Mouse (Mus musculus): ENCODE results near the gene Klf16.

The Klf16 gene

DNA sequence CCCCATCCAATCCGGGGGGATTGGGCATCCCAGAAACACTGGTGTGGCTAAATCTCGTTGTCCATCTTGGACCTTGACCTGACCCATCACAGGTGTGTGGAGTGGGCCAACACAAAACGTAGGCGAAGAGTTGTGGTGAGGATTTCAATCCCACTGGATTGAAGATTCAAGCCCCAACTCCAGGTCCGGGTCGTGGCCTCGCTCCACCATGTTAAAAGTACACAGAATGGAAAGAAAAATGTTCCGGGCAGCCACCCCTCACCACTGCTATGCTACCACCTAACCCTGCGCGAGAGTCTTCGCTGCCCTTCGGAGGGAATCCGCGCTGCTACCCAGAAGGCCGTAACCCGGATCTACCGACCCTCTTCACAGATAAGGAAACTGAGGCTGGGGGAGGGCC lies 1.2 kb downstream of the Klf16 start:
- no peak for DNase-seq (ENCODE audit: extremely low spot score, low spot score)

DNA sequence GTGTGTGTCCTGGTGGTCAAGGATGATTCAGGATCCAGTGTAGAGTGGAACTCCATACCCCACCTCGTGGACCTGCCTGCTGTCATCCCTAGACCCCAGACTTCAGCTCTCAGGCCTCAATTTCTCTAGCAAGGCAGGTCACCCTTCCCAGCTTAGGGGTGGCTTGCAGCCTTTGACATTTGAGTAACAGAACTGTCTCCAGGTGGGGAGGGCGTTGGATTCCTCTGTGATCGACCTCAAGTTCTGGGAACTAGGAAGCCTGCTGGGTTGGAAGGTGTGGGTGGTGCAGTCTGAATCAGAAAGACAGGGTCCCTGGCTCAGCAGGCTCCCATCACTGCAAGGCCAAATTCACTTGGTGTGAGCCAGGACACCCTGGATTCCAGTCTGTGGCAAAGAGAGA lies 2.2 kb downstream of the Klf16 start:
- no peak for DNase-seq (ENCODE audit: extremely low spot score, low spot score)

DNA sequence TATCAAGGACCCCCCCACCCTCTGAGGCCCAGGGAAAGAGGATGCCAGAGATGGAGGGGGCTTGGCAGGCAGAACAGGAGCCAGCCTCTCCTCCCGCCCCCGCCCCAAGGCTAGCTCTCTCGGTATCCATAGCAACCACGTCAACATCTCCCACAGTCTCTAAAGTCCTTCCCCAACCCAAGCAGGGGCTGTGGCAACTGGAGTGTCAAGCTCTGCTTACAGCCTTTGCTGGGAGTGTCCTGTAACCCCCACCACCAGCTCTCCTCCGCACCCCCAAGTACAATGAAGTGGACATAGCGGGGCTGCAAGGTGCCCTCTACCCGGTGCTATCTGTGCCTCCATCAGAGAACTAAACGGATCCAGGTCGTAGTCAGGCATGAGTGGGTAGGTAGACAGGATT lies 3.2 kb downstream of the Klf16 start:
- no peak for DNase-seq (ENCODE audit: extremely low spot score, low spot score)

DNA sequence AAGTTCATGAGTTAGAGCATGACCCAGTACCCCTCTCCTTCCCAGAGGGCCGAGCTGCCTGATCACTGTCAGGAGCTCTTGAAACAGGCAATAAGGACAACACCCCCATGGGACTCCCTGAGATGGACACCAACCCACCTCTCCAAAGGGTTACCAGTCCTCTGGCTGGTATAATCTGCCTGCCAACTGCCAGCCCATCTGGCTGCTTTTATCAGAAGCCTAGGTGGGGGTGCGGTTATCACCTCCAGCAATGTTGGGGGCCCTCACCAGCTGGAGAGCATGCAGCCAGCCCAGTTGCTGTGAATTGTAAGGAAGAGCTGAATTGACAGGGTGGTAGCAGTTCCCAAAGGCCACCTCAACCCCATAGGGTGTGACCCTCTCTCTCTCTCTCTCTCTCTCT lies 4.6 kb downstream of the Klf16 start:
- no peak for DNase-seq (ENCODE audit: extremely low spot score, low spot score)

DNA sequence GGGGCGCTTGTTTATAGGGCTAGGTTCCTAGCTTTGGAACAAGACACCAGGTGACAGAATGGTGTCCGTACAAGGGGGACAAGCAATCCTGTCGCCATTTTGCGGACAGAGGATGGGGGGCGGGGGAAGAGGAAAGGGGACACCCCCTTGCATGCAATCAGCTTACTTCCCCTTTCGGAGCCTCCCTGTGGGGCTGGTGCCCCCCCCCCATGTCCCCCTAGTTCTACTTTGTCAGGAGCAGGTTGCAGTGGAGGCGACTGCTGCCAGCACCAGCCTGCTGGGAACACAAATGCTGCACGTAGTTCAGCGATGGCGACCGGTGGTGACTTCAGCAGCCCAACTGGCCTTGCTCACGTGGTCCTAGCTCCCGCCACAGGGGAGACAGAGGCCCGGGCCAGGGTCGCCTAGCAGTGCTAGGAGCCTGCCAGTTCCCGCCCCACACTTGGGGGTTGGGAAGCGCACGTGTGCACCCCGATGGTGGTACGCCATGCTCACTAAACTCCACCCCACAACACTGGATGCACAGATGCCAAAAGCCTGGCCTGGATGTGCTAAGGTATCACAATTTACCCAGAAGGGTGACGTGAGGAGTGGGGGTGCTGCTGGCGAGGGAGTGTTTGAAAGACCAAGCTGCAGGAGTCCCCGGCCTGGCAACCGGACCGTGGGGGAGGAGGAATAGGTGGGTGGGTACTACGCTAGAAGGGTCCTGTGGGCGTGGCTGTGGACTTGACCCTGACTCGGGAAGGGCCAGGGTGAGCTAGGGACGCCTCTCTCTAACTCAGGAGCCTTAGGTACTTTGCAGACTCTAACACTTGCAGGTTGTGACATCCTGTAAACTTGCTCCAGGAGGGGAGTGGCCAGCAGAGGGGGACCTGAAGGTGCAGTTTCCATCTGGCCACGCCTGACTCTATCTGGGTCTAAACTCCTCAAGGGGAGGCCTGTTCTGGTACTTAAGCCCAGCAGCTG lies 6.0 kb downstream of the Klf16 start:
- DNase-seq (ENCODE audit: extremely low spot score, low spot score): peak; percentile 27

DNA sequence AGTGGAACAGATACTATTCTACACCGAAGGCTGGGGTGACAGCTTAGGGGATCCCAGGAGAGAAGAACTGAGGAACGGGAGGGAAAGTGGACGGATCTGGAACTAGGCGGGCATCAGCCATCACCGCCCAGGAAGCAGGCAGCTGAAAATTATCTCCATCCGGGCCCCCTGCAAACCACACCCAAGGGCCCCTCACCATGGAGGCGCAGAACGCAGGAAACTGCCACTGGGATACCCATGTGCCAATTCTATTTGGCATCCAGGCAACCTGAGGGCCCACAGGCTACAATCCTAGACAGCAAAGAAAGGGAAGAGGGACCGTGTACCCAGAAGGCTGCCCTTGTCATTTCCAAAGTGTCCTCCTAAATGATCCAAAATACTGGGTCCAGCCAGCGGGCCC lies 6.7 kb downstream of the Klf16 start:
- DNase-seq (ENCODE audit: extremely low spot score, low spot score): no peak

DNA sequence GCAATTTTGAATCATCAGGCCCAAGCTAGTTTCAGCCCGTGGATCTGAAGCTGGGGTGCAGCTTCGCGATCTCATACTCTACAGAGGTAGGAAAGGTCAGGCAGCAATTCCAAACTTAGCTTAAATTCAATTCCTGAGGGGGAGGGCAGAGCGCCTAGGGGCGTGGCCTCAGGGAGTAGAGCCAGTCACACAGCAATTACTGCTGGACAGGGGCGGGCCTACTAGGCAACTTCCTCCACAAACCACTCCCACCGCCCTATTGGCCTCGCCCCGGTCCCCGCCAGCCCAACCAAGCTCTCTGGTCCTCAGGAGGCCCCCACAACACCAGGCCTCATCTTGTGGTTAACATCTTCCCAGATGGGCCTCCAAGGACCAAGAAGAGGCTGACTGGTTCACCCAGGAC lies 7.5 kb downstream of the Klf16 start:
- DNase-seq (ENCODE audit: extremely low spot score, low spot score): peak; percentile 40

DNA sequence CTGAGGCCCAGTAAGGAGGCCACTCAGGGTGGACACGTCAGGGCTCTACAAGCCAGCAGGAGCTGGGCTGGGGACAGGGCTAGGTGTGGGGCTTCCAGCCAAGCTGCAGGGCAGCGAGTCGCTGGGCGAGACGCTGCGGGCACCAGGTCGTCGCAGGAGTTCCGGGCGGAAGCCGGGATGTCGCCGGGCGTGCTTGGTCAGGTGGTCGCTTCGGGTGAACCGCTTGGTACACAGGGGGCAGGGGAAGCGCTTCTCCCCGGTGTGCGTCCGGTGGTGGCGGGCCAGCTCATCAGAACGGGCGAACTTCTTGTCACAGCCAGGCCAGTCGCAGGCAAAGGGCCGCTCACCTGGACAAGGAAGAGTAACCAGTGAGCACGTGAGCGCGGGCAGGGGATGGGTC lies 8.2 kb downstream of the Klf16 start:
- DNase-seq (ENCODE audit: extremely low spot score, low spot score): no peak

DNA sequence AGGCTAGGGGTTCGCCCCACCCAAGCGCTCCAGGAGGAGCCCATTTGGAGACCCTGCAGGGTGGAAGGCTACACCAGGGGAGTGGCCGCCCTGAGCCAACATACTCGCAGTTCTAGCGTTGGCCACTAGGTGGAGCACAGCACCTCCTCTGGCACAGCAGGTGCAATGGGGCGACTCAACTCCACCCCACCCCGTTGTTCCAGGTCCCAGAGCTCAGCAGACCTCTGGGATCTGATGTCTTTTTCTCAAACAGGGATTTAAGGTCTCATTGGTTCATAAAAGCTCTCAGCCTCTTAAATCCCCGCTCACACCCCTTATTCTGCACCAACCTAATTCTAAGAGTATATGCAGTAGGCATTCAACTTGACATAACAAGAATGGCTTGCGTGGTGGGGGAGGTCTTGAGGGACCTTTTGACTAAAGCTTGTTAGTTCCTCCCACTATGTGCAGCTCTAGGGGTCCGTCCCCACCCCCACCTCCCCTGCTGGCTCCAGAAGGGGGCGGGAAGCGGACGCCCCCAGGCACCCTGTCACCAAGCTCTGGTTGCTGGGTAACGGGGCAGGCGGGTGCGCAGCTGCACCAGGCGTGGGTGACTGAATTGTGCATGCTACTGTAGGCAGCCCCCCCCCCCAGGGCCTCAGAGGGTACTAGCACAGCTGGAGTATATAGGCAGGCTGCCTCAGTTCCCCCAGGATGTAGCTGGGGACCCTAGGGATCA lies 10.6 kb downstream of the Klf16 start:
- DNase-seq (ENCODE audit: extremely low spot score, low spot score): peak; percentile 91

DNA sequence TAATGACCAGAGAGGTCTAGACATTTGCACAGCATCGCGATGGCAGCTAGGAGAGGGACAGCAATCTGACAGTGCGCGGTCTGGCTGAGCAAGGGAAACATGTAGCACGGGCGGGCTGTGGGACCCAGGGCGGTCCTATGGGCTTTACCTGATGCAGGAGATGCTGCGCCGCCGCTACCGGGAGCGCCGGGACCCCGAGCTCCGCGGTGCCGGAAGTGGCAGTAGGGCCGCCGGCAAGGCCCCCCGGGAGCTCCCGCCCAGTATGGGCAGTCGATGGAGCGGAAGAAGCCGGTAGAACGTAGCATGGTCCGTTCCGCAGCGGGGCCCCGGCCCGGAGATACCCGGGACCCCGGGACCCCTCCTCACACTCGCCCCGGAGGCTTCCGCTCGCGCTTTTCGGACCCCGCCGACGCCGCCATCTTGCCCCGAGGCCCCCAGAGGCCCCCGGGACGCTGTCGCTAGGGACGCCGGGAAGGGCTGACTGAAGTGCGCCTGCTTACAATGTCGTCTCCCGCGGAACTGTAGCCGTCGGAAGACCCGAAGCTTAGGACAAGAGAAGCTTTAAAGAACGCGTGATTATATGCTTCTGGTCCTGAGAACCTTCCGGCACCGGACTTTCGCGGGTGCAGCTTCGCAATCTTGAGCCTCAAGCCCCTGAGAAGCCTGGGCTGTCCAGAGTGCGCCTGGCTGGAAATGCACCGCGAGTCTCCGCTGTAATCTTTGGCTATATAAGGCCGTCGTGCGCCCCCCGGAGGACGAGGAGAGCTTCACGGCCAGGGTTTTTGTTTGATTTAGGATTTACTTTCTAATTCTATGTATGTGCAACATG lies 15.8 kb downstream of the Klf16 start, which contains the start of gene Rexo1:
Rexo1 (minus strand) TSS at position 445 of the 829 bp plus-strand sequence.
- peak; percentile 95 for DNase-seq (ENCODE audit: extremely low spot score, low spot score)

DNA sequence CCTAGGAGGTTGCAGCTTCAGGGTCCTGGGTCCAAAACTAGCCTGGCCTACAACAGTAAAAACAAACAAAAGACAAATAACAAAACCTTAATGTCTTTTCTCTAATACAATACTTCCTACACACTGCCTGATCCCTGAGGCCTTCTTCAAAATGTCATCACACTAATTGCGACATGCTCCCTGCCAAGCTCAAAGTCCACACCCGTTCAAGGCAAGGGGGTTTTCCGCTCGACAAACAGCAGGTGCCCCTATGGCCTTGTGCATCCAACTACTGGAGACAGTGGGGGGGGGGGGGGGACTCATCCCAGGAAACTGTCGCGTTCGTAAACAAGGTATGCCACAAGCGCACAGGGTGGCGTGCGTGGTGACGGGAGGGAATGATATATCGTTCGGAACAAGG lies 16.5 kb downstream of the Klf16 start:
- no peak for DNase-seq (ENCODE audit: extremely low spot score, low spot score)

DNA sequence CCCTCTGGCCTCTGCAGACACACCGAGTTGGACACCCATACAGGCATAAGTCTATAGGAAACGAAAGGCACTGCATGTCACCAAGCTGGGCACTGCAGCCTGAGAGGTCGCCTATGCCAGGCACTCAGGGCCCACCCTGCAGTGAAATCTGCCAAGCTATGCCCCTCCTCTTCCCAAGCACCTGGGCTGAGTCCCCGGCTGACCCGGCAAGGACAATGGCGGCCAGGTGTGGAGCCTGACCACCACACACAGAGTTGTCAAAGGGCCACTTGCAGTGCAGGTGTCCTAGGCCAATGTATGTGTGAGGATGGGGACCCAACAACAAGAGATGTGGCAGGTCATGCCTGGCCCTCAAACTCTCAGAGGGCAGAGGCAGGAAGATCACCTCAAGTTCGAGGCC lies 17.7 kb downstream of the Klf16 start:
- DNase-seq (ENCODE audit: extremely low spot score, low spot score): no peak

DNA sequence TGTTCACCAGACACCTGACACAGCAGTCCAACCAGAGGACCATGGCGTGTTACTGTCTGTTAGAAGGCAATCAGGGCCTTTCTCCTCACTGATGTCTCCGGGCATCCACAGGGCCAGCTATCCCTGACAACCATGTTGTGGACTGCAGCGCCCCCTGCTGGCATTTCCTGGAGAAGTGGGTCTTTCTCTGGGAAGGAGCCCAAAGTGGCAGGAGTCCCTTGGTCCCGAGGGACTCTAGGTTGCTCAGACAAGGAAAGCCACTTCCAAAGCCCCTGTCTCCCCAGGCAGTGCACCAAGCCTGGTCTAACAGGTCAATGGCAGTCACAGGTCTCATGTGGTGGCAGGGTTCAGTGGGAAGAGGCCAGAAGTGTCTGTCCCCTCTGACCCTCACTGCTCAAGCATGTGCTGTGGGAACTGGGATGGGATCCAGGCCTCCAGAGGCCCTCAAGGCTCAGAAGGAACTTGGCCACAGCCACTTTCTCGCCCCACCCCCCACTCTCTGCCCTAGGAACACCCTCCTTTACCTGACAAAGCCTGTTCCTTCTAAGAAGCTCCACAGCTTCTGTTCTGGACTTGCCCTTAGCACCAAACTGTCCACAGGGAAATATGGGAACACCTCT lies 19.7 kb downstream of the Klf16 start:
- DNase-seq (ENCODE audit: extremely low spot score, low spot score): peak; percentile 80

DNA sequence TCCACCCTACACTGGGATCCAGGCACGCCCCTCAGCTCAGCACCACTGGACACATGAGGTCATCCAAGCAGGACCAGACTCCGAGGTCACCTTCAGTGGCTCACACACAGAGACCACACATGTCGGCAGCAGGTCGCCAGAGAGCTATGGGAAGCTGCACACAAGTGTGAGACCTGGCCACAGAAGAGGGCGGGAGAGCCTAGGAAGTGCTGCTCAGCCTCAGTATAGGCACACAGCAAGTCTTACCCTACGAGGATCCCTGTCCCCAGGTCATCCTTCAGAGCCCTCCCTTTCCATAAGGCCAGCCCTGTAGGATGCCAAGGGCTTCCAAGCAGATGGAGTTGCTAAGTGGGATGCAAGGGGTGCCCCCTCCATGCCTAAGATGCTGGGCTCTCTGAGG lies 23.1 kb downstream of the Klf16 start:
- DNase-seq (ENCODE audit: extremely low spot score, low spot score): no peak

DNA sequence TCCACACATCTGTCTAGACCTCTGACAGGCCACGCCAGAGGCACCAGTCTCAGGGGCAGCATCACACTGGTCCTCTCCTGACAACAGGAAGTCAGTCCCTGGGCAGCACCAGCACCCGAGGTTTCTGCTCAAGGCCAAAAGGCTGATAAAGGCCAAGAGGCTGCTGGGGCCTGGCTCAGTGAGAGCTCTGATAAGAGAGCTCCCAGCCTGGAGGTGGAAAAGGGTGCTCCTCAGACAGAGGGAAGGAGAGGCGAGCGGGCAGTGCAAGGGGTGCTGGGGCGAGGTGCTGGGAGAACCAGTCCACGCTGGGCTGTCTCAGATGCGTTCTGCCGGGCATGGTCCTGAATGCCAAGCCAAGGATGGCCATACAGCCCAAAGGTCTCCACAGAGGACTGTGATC lies 23.5 kb downstream of the Klf16 start:
- DNase-seq (ENCODE audit: extremely low spot score, low spot score): no peak

DNA sequence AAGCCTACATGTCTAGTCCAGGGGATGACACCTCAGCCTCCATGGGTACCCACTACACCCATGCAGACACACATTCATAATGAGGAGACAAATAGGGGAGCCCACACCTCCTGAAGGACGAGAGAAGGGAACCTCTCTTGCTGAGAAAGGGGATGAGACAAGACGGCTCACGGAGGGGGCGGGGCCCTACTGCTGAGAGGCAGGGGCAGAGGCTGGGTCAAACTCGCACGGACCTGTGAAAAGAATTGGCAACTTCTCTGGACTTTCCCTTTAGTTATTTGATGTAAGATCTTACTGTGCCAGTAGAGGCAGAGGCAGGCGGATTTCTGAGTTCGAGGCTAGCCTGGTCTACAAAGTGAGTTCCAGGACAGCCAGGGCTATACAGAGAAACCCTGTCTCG lies 24.8 kb downstream of the Klf16 start:
- no peak for DNase-seq (ENCODE audit: extremely low spot score, low spot score)

DNA sequence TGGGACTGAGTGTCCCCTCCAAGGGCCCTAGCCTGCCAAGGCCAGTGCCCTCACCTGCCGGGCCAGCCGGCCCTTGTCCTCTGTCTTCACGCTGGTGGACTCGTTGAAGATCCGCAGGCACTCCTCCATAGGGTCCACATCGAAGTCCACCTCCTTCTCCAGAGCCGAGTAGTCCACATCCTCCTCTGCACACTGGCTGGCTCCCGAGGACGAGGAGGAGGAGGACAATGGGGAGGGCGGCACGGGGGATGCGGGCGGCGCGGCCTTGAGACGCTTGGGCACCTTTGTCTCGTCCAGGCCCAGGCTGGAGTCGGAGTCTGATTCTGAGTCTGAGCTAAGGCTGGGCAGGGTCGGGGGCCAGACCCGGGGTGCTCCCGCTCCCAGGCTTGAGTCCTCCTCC lies 27.8 kb downstream of the Klf16 start:
- no peak for DNase-seq (ENCODE audit: extremely low spot score, low spot score)

DNA sequence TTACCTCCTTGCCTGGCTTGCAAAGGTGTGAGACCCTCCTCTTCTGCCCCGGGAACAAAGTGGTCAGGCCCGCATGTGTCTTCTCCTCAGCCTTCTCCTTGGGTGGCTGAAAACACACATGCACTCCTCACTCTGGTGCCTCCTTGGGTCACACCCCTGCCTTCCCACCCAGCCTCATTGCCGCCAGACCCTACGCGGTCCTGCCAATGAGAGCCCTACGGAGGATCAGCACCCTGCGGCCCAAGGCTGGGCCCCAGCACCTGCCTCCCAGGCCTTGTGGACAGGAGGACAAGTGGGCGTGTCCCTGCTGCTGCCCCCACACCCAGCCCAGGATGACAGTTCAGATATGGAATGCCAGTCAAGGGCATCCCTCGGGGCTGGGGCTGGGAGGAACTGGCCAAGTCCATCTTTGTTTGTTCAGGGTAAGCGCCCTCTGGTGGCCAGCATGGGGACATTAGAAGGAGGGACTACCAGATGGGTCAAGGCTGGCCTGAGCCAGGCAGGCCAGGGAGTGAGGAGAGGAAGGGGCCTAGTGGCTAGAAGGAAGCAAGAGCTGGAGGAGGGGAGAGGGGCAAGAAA lies 28.6 kb downstream of the Klf16 start:
- DNase-seq (ENCODE audit: extremely low spot score, low spot score): peak; percentile 78

DNA sequence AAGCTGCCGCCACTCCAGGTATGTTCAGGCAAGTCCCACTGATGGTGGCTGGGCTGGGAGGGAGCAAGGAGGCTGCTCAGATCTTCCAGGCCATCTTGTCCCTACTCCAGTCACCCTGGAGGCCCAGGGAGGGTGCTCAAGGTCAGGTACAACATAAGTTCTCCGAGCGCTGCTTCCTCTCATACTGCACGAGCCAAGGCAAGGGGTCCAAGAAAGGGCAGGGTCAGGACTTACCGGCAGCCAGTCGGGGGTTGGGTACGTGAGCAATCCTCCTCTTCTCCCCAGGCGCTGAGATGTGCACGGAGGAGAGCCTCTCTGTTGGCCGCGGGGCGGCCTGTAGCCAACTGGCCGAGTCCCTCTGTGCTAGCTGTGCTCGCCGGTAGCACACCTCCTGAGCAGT lies 29.6 kb downstream of the Klf16 start:
- DNase-seq (ENCODE audit: extremely low spot score, low spot score): no peak

DNA sequence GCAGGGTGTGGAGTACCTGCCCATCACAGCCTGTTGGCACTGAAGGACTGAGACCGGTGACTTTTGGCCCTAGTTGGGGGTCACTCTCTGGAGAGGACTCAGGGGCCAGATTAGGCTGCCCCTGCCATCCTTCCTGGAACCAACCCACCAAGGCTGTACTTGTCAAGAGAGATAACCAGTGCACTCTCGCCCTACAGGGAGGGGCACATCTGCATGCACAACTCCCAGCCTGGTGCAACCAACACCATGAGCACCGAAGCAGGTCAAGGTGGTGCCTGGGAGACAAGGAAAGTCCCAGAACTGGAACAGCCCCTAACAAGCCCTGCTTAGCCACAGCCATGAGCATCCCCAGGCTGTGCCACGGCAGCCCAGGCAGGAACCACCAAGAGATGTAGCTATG lies 30.2 kb downstream of the Klf16 start:
- DNase-seq (ENCODE audit: extremely low spot score, low spot score): no peak

DNA sequence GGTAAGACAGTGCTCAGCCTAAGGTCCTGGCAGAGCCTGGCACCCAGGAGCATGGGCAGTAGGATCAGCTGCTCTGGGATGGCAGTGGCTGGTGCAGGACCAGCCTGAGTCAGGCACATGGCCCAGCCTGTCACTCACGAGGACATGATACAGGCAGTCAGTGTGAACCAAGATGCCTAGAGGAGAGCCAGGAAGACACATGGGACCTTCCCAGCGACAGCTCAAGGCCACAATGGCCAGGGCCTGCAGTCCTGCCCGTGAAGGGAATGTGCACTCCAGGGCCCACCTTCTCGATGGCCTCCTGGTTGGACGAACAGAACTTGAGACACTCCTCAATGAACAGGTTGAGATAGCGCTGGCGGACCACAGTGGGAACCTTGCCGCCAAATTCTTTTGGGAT lies 31.5 kb downstream of the Klf16 start:
- DNase-seq (ENCODE audit: extremely low spot score, low spot score): no peak

All from neural tube, embryonic 10.5 days (tissue).